Mouse (Mus musculus) liver, embryonic 14.5 days (tissue): ENCODE measurements around the gene Hoxa13. TPM values are rescaled to one million over a fixed set of nuclear protein-coding genes. Genes with fewer than 3 reads are reported as not detected.

Source experiments
- ATAC-seq: fragments of 200-750 bp; cut with Nextera tagmentation; 2 replicates; pipeline ENCODE4 v1.8.0; 2017; ENCODE audit warnings: moderate number of reproducible peaks, mild to moderate bottlenecking, moderate library complexity; ENCODE audit not compliant: insufficient read depth
- DNase-seq, 3 experiments: peaks; one replicate each; pipeline ENCODE4 v3.0.0-alpha.2; 2012 to 2013; ENCODE audit warnings: low read depth in 3 of 3, low spot score in 3 of 3
- H3K27ac ChIP-seq: fragments of 300-500 bp; sonication (generic); 2 replicates; pipeline ENCODE4 v1.5.1; 2014; ENCODE audit warnings: moderate library complexity, mild to moderate bottlenecking, control low read depth, inconsistent platforms
- H3K27me3 ChIP-seq: fragments of 300-500 bp; sonication (generic); 2 replicates; pipeline ENCODE4 v1.6.1; 2014; ENCODE audit warnings: mild to moderate bottlenecking, low read length, moderate library complexity; ENCODE audit not compliant: control insufficient read depth, insufficient read depth
- H3K36me3 ChIP-seq: fragments of 300-500 bp; sonication (generic); replicated peaks from 2 replicates; pipeline ENCODE4 v1.6.1; 2014; ENCODE audit warnings: low read depth; ENCODE audit not compliant: control insufficient read depth, insufficient read depth
- H3K4me1 ChIP-seq, 2 experiments: fragments of 200-500 bp in 1 of 2; fragments of 300-500 bp in 1 of 2; sonication (generic) in 1 of 2; replicated peaks; 2 replicates each; pipeline ENCODE4 v1.6.1; 2012 to 2014; ENCODE audit warnings: antibody characterized with exemption in 1 of 2, inconsistent platforms in 1 of 2, low read length in 1 of 2; ENCODE audit not compliant: control insufficient read depth in 2 of 2, insufficient read depth in 2 of 2
- H3K4me2 ChIP-seq: fragments of 300-500 bp; sonication (generic); 2 replicates; pipeline ENCODE4 v1.6.1; 2014; ENCODE audit warnings: low read depth, mild to moderate bottlenecking, control low read depth, moderate library complexity
- H3K4me3 ChIP-seq, 2 experiments: fragments of 200-500 bp in 1 of 2; fragments of 300-500 bp in 1 of 2; sonication (generic) in 1 of 2; 2 replicates each; pipeline ENCODE4 v1.5.1; 2012 to 2014; ENCODE audit warnings: low read depth in 2 of 2, low read length in 2 of 2, mild to moderate bottlenecking in 2 of 2, control low read depth in 1 of 2, inconsistent platforms in 1 of 2, moderate library complexity in 1 of 2; ENCODE audit not compliant: insufficient read depth in 1 of 2
- H3K9ac ChIP-seq: fragments of 300-500 bp; sonication (generic); replicated peaks from 2 replicates; pipeline ENCODE4 v1.6.1; 2014; ENCODE audit warnings: mild to moderate bottlenecking, control low read depth, moderate library complexity
- H3K9me3 ChIP-seq: fragments of 300-500 bp; sonication (generic); 2 replicates; pipeline ENCODE4 v1.6.1; 2016; ENCODE audit warnings: low read length, mixed read lengths; ENCODE audit not compliant: control insufficient read depth
- CTCF ChIP-seq: IDR thresholded peaks from 2 replicates; pipeline ENCODE4 v1.5.1; 2016; ENCODE audit warnings: antibody characterized with exemption, low read depth, control low read depth
- EP300 ChIP-seq: IDR thresholded peaks from 2 replicates; pipeline ENCODE4 v1.6.1; 2016; ENCODE audit warnings: antibody characterized with exemption, low read depth
- WGBS: fragments of 180-500 bp; shearing (Covaris S2); extraction: QIAGEN DNeasy Blood & Tissue Kit; methylation state at CpG from one replicate; pipeline ENCODE4 v1.1.7; 2014; ENCODE audit not compliant: insufficient replicate concordance; 5-methylcytosine and 5-hydroxymethylcytosine counted together
- polyA plus RNA-seq, 2 experiments: library from polyadenylated mRNA; depleted of rRNA in 1 of 2; stranded (reverse) in 1 of 2; unstranded in 1 of 2; fragments of >200 nt; fragmentation: Nextera tagmentation in 1 of 2; extraction: Ambion mirVana in 1 of 2; gene quantifications; 2 replicates each; pipeline versions ENCODE4 v1.2.1 to v1.2.3; 2012 to 2014

Hoxa13 gene
- polyA plus RNA-seq, 2 experiments = 0.02 TPM; not detected in 1

GRCm38 (mm10) chr6:52217895-52218642 is 42.6 kb downstream of the Hoxa13 start:
- Histone ChIP-seq H3K27me3 (peaks cover 100% of the 10 kb centered on the region), H3K9me3 (no peaks in the 10 kb centered on the region), H3K4me1 (no peaks in the 10 kb centered on the region), H3K9ac (no peak overlapping the region), H3K36me3 (no peaks in the 10 kb centered on the region), H3K4me3 (no peak overlapping the region; a peak in 1 of 4 replicates), H3K4me2 (0 out of 2 replicates have a peak overlapping the region, but pooled peaks have one; percentile 31), H3K27ac (no peak overlapping the region)
- ATAC-seq (no peak), DNase-seq (no peak)
- 11% methylated on average over 23 of the region's 23 CpGs for WGBS
- no peak for TF ChIP-seq EP300
- no peak for TF ChIP-seq CTCF

- Histone ChIP-seq H3K27ac (no peak overlapping the region), H3K4me1 (no peaks in the 10 kb centered on the region), H3K9me3 (no peaks in the 10 kb centered on the region), H3K27me3 (peaks cover 100% of the 10 kb centered on the region), H3K36me3 (no peaks in the 10 kb centered on the region), H3K9ac (no peak overlapping the region), H3K4me3 (peak overlapping the region in 1 of 2 experiments; percentile 12; a peak in 2 of 4 replicates), H3K4me2 (peak overlapping the region; percentile 31)
- under 1% methylated on average over 25 of the region's 25 CpGs for WGBS
- ATAC-seq = no peak
- TF ChIP-seq CTCF (no peak), EP300 (no peak)
- DNase-seq = no peak
Measured at GRCm38 (mm10) chr6:52217459-52217768, 43.3 kb downstream of the Hoxa13 start.

- Histone ChIP-seq H3K27ac (no peak overlapping the region), H3K36me3 (no peaks in the 10 kb centered on the region), H3K27me3 (peaks cover 100% of the 10 kb centered on the region), H3K9ac (no peak overlapping the region), H3K4me3 (peak overlapping the region in 1 of 2 experiments; percentile 12; a peak in 1 of 4 replicates), H3K9me3 (no peaks in the 10 kb centered on the region), H3K4me1 (no peaks in the 10 kb centered on the region), H3K4me2 (peak overlapping the region; percentile 31)
- DNase-seq (no peak), ATAC-seq (no peak)
- TF ChIP-seq EP300 (no peak), CTCF (no peak)
- 2% methylated on average over 60 of the region's 60 CpGs for WGBS
Measured at GRCm38 (mm10) chr6:52216691-52217458, 43.8 kb downstream of the Hoxa13 start.

GRCm38 (mm10) chr6:52215771-52216535 is 44.7 kb downstream of the Hoxa13 start:
- ATAC-seq = no peak
- H3K4me3 ChIP-seq = no peak overlapping the region

More at GRCm38 (mm10) chr6:52215771-52216535, 44.7 kb downstream of the Hoxa13 start:
- H3K36me3 ChIP-seq = no peaks in the 10 kb centered on the region
- no peaks in the 10 kb centered on the region for H3K4me1 ChIP-seq
- WGBS = 3% methylated on average over 30 of the region's 30 CpGs
- H3K27ac ChIP-seq = no peak overlapping the region
- no peak overlapping the region for H3K4me2 ChIP-seq
- peaks cover 100% of the 10 kb centered on the region for H3K27me3 ChIP-seq
- no peak for DNase-seq
- no peaks in the 10 kb centered on the region for H3K9me3 ChIP-seq
- H3K9ac ChIP-seq = no peak overlapping the region
- no peak for TF ChIP-seq EP300
- no peak for TF ChIP-seq CTCF
